Mouse (Mus musculus) A20 (cell line): ENCODE results near the gene Ccdc69.
A peak's percentile ranks its signal among the peaks of the same experiment; 100 is the strongest.

ENCODE experiments used
- DNase-seq: peaks from one replicate; pipeline ENCODE4 v3.0.0-alpha.2; 2011; ENCODE audit warnings: low read depth, low spot score

Ccdc69 gene

GRCm38 (mm10) chr11:55036601-55037000 lies 41.3 kb downstream of the Ccdc69 start:
- no peak for DNase-seq

- peak; percentile 89 for DNase-seq
Observed at GRCm38 (mm10) chr11:55033040-55033660, 44.8 kb downstream of the Ccdc69 start, which contains the start of gene Anxa6. Gene Anxa6, minus strand, starts transcription at chr11:55033445.

GRCm38 (mm10) chr11:55032286-55032685 lies 45.6 kb downstream of the Ccdc69 start:
- no peak for DNase-seq

- no peak for DNase-seq
Observed at GRCm38 (mm10) chr11:55031991-55032280, 46.0 kb downstream of the Ccdc69 start.

GRCm38 (mm10) chr11:55031211-55031990 lies 46.5 kb downstream of the Ccdc69 start:
- peak; percentile 24 for DNase-seq

- DNase-seq = no peak
Observed at GRCm38 (mm10) chr11:55028509-55028908, 49.4 kb downstream of the Ccdc69 start.

GRCm38 (mm10) chr11:55027204-55027855 lies 50.6 kb downstream of the Ccdc69 start:
- DNase-seq = no peak

GRCm38 (mm10) chr11:55025896-55026295 lies 52.0 kb downstream of the Ccdc69 start:
- DNase-seq = no peak

- DNase-seq = no peak
Observed at GRCm38 (mm10) chr11:55023583-55023982, 54.3 kb downstream of the Ccdc69 start.

- peak; percentile 76 for DNase-seq
Observed at GRCm38 (mm10) chr11:55023049-55023564, 54.8 kb downstream of the Ccdc69 start.

- DNase-seq = no peak
Observed at GRCm38 (mm10) chr11:55022508-55022907, 55.4 kb downstream of the Ccdc69 start.

- DNase-seq = no peak
Observed at GRCm38 (mm10) chr11:55021859-55022258, 56.1 kb downstream of the Ccdc69 start.

- DNase-seq = no peak
Observed at GRCm38 (mm10) chr11:55021458-55021857, 56.5 kb downstream of the Ccdc69 start.

GRCm38 (mm10) chr11:55019711-55020110 lies 58.2 kb downstream of the Ccdc69 start:
- no peak for DNase-seq

GRCm38 (mm10) chr11:55018034-55018433 lies 59.9 kb downstream of the Ccdc69 start:
- no peak for DNase-seq

- no peak for DNase-seq
Observed at GRCm38 (mm10) chr11:55017201-55017600, 60.7 kb downstream of the Ccdc69 start.

- no peak for DNase-seq
Observed at GRCm38 (mm10) chr11:55016758-55017157, 61.2 kb downstream of the Ccdc69 start.

GRCm38 (mm10) chr11:55015831-55016241 lies 62.1 kb downstream of the Ccdc69 start:
- no peak for DNase-seq

GRCm38 (mm10) chr11:55015264-55015663 lies 62.7 kb downstream of the Ccdc69 start:
- no peak for DNase-seq

GRCm38 (mm10) chr11:55013802-55014201 lies 64.1 kb downstream of the Ccdc69 start:
- no peak for DNase-seq

- no peak for DNase-seq
Observed at GRCm38 (mm10) chr11:55012551-55013521, 65.1 kb downstream of the Ccdc69 start.
